Mouse (Mus musculus) adrenal gland (tissue): ENCODE measurements around the gene Zfp638.
"Not testable (repeated sequence)": the region's sequence is repeated elsewhere in the genome, so short reads cannot be mapped to it uniquely, and the experiment has no call there.

ENCODE experiments used
- intact Hi-C: fragments of 180-260 bp; cut with DNase I; formaldehyde crosslinking; loops from one replicate; pipeline ENCODE4 v1.15.1; 2025
- long read RNA-seq, 2 experiments: library from polyadenylated mRNA; unstranded; transcript quantifications; one replicate each; pipeline ENCODE4 v2.0.0; 2020; ENCODE audit warnings: borderline replicate concordance in 1 of 2; ENCODE audit not compliant: insufficient replicate concordance in 1 of 2

Gene Zfp638
- long read RNA-seq, experiment 1, partial matches to known transcripts: 11 of 23 reads
- long read RNA-seq, experiment 1, other reads (novel, unspliced or antisense): 10 of 23 reads
- long read RNA-seq, experiment 2, partial matches to known transcripts: 18 of 28 reads
- long read RNA-seq, experiment 2, other reads (novel, unspliced or antisense): 6 of 28 reads

DNA sequence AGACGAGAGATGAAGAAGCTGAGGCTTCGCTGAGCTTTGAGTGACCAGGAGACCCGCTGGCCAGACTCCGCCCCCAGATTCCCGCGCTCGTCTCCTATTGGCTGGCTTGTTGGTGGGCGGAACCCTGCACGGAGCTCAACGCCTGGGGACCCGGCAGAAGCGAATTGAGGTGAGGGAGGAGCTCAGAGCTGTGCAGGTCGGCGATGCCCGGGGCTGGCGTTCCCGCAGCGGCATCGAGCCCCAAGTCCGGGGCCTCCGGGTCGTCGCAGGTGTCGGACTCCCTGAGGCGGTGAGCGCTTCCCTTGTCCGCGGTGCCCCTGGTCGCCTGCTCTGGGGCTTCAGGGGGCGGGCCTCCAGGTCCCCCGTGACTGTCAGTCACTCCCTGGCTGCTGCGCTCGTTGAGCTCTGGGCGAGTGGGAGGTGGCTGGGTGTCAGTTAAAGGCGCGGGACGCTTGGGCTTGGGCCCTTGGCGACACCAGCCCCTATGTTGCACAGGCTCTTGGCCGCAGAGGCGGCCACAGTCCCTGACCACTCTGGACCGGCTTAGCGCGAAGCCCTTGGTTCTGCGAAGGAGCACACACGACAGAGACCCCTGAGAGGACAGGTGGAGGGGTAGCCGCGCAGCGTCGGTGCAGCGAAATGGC, at the start of gene Zfp638:
TSS of gene Zfp638 (plus strand) at position 156 of the 644 bp plus-strand sequence.
- intact Hi-C loops: no loop called here

DNA sequence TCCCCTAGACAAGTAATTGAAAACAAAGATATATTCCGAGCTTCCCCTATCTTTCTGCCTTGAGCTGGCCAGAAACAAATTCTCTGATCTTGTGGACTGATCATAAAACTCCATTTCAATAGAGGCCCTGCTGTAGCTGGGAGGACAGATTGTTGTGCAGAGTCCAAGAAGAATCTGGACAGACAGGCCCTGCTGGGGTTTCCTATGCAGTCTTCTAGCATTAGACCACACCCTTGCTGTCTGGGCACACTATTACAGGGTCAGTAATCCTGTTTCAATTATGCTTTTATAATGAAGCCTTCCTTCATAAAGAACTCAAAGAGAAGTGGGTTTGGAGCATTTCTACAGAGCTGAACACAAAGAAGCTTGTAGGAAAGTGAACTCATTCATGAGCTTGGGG, 47.9 kb upstream of the Zfp638 start:
- intact Hi-C loops: no loop called here

DNA sequence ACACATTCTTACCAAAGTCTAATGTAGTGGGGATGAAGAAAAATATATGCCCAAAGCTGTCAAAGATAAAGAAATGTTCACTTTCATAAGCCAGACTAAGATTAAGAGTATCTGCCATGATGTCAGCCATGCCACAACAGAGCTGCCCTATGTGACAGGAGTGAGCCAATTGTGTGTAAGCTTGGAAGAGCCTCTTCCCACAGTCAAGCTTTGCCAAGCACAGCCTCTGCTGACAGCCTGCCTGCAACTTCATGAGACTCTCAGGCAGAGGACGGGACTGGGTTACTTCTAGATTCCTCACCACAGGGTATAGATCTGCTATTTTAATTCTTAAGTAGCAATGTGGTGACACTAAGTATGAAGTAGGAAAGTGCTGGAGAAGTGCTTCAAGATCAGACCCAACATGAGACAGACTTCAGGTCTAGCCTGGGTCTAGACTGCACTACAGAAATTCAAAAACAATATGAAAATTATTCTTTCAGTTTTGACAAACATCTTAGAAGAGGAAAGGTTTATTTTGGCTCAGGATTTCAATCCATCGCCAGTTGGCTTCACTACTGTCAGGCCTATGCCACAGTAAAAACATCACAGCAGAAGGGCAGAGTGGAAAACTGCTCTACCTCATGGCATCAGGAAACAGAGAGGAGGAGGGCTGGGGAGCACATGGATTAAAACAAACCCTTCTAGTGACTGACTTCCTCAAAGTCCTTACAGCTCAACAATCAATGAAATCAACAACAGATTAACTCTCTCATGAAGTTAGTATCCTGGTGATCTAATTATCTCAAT, 46.0 kb upstream of the Zfp638 start:
- intact Hi-C loops: no loop called here

DNA sequence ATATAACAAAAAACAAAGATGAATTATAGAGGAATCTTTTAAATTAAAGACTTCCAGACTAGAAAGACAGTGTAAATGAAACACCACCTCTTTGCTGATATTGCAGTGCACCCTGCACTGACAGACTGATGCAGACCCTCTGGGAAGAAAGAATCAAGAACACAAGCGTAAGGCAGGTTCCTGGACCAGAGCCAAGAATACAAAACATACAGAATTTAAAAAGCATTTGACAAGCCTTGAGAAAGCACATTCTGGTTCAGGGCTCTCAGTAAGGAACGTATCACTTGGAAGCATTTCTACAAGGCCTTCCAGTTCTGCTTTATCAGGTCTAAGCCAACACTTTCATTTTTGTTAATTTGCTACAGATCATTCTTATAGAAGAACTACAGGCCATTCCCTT, 45.1 kb upstream of the Zfp638 start:
- intact Hi-C loops: no loop called here

DNA sequence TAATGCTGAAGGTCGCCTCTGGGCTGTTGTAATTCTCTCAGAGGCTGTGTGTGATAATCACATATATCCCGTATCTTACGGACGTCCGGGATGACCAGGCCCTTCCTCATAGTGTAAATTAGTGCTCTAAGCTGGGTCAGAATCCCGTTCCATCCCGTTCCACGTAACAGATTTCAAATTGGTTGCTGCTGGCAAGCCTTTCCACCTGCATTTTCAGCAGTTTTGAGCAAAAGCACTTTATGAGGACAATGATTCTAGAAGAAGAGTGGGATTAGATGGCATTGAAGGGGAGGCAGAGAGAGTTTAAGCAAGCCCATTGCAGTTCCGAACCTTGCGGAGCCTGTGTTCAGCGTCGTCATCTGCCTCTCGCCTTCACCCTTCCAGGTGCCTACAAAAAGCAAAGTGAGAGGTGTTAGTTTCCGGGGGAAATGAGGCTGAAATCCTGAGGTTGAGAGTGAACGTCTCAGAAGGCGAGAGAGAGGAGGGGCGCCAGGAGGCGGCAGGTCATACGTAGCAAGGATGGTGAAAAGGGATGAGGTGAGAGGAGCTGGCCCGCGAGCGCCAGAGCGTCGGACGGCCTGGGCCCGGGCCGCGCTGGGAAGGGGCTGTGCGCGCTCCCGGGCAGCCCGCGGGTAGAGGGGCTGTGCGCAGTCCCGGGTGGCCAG, 35.8 kb upstream of the Zfp638 start:
- intact Hi-C loops: no loop called here

DNA sequence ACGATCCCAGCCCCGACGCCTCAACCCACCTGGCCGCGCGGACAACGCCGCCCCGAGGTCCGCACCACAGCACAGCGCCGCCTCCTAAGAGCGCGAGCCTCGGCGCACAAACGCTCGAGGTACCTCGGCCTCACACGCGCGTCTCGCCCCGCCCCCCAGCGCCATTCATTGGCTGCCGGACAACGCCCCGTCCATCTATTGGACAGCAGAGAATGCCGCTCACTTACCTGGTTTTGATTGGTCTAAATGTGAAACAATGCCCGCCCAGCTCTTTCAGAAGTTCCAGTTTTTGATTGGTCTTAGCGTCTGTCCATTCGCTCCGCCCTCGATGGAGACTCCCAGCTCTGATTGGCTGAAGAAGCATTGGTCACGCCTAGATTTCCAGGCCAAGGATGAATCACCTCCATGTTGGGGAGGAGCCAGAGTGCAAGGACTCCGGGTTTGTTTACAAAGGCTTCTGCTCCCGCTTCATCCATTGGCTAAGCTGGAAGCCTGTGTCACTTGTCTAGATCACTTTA, 35.2 kb upstream of the Zfp638 start, which contains the start of gene Paip2b:
TSS of gene Paip2b (minus strand) at position 136 of the 518 bp plus-strand sequence.
- intact Hi-C loops: no loop called here

DNA sequence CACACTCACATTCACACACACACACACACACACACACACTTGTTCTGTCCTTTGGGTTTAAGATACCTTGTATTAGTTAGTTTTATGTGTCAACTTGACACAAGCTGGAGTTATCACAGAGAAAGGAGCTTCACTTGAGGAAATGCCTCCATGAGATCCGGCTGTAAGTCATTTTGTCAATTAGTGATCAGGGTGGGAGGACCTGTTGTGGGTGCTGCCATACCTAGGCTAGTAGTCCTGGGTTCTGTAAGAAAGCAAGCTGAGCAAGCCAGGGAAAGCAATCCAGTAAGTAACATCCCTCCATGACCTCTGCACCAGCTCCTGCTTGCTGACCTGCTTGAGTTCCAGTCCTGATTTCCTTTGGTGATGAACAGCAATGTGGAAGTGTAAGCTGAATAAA, 34.5 kb upstream of the Zfp638 start:
- intact Hi-C loops: not testable (repeated sequence)

DNA sequence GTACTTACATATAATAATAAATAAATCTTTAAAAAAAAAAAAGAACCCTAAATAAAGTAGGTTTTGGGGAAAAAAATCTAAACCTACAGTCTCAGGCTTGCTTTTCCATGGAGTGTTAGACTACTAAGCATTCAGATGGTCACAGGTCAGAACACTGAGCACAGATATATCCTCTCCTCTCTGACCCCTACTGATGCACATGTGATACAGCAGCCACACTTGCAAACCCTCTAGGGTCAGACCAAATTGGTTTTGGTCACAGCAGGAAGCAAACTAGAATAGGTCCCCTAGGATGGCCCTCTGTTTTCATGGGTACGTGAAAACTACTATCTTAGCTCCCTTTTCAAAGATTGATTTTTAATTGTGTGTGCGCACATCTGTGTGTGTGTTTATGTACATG, 30.1 kb upstream of the Zfp638 start:
- intact Hi-C loops: no loop called here

DNA sequence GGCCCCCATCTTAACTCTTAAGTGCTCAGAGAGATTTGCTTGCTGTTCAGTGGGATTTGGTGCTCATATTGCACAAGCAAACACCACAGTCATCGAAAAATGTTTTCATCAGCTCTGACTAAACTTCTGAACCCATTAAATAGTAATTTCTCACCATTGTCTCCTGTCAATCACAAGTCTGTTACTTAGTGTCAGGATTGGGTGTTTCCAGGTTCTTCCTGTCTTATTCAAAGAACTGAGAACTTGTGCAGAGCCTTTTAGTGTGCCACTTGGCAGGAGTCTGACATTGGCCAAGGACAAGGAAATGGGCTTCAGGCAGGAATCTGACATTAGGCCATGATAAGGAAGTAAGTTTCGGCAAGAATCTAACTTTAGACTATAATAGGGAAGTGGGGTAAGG, 28.9 kb upstream of the Zfp638 start:
- intact Hi-C loops: no loop called here

DNA sequence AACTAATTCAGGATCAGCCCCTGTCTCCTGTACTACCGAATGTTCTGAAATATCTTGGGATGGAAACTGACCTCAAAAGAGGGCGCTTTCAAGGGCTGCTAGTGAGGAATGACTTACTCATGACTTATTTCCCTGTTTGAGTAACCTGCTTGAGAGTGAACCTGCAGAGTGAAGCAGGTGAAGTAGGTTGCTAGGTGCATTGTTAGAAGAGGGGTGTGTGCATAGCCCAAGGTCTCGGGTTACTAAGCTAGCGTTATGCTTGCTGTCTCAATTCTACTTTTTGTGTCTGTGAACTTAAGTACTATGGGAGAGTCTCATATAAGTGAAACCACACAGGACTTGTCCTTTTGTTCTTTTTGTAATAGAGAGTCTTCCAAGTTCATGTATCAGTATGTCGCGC, 26.8 kb upstream of the Zfp638 start:
- intact Hi-C loops: no loop called here

DNA sequence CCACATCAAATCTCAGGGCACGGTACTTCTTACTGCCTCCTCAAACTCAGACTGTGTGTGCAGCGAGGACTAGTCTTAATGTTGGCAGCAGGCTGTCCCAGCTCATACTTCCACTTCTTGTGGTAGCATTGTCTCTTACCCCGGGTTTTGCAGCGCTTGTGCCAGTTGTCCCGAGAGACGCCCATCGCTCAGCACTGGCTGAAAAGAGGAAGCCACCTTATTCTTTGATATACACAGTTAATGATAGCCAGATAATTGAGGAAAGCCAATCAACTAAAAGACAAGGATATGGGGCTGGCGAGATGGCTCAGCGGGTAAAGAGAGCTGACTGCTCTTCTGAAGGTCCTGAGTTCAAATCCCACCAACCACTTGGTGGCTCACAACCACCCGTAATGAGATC, 22.0 kb upstream of the Zfp638 start:
- intact Hi-C loops: no loop called here

DNA sequence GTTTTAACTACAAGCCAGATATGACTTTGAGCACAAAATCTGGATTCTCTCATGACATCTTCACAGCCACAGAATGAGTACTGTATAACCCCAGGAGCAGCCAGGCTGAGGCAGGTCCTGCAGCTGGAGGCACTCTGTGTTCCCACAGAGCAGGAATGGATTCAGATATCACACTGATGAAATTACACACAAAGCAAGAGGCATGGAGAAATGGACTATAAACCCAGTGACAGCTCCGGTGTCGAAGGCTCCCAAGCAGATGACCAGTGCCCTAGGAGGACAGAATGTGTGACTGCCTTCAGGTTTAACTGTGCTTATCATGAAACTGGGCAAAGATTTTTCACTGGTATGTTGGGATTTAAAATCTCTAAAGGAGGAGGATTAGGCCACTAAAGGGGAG, 20.8 kb upstream of the Zfp638 start:
- intact Hi-C loops: no loop called here

DNA sequence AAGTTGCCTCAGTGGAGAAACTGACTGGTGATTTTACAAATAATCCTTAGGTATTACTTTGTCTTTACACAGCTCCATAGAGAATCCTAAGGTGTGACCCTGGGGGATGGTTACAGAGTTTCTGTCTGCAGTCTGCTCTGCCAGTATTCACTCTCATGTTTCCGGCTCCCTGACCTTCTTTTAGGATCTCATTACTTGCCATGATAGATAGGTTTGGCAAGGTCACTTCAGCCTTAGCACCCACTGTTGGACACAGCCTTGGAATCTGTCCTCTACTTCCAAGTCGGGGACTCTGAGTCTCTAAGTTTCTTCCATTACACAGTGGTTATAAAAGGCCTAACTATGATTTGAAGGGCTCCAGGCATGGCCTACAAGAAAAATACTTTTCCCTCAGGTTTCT, 17.5 kb upstream of the Zfp638 start:
- intact Hi-C loops: no loop called here

DNA sequence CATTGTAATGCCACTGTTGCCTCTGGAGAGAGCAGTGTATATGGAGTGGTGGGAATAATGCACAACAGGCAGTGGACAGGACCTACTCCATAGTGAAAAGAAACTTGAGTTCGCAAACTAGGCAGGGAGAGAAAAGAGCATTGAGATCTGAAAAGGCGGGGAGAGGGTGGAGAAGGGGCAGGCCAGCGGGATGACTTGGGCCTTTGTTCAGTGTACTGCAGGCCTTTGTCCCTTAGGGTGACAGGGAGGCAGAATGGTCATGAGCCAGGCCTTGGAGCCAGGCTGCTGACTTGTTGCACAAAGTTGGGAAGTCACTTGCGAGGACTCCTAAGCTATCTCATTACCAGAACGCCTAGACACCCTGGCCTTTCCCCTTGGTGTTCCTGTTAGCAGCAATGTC, 9.4 kb upstream of the Zfp638 start:
- intact Hi-C loops: no loop called here

DNA sequence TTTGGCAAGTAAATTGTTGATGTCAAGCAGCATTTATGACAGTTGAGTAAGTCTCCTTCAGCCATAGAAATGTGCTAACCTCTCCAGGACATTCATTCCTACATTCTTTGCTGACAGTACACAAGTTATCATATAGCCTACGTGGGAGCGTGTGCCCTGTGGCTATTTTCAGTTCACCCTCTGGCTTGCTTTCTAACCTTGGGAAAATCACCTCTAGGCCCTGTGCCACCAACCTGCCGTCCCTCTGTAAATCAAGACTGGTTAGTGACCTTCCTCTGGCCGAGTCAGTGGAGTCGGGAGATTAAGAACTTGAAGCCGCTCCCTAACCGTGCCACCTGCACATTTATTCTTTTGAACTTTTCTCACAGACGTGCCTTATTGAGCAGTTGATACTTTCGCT, 6.9 kb upstream of the Zfp638 start:
- intact Hi-C loops: no loop called here

DNA sequence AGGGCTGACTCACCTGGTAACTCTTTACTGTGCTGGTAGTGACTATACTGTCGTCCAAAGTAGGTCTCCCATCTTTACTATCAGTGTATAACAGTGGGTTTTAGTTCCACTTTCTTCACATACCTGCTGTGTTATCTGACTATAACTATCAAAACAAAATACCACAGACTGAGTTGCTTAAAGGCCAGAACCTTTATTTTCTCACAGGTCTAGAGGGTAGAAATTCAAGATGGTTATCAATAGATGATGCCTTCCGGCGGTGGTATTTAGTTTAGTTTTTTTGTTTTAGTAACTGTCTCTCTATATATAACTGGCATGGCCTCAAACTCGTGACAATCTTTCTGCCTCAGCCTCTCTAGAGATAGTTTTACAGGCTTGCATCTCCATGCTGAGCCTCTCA, 3.4 kb upstream of the Zfp638 start:
- intact Hi-C loops: no loop called here

DNA sequence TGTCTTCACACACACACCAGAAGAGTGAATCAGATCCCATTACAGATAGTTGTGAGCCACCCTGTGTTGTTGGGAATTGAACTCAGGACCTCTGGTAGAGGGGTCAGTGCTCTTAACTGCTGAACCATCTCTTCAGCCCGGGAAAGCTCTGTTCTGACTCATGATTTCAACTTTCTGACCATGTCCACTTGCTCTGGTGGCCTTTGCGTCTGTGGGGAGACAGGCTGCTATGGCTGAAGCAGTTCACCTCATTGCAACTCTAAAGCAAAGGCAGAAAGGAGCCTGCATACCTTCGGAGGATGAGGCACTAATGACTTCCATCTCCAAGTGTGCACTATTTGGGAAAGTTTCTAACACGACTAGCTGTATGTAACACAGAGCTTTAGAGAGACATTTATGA, 486 bp upstream of the Zfp638 start:
- intact Hi-C loops: no loop called here

DNA sequence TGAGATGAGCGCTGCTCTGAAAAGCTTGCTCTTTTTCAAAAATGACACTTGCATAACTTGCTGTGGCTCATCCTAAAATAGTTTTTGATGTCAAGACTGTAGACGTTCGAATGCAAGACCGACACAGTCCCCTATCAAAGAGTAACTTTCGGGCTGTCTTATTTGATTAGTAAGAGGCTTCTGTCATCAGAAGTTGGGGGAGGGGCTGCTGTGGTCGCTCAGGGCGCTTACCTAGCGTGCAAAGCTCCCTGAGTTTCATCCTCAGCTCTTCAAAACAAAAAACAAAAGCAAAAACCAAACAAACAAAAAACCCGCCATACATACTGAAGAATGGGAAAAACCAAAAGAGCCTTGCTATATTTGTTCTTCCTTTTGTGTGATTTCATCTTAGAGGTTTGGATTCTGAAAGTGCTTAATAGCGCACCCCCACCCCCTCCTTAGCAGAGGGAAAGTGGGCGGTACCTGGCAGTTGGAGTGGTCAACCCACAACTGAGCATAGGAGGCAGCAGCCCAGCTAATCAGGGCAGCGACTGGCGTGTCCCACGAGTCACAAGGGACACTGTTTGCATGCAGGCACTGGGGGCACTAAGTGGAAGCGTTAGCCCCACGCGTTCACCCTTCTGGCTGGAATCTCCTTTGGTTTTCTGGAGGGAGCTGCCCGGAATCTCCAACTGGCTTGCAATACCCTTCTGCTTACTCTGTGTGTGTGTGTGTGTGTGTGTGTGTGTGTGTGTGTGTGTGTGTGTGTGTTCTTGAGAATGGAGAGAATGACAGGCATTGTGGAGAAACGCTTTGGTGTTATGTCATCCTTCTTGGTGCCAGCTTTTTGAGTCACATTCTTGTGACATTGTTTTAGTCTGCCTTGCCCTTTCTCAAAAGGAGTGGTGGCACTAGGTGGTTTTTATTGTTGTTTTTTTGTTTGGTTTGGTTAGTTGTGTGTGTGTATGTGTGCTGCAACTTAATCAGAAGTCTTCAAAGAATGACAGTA, 983 bp downstream of the Zfp638 start:
- intact Hi-C loops: no loop called here

DNA sequence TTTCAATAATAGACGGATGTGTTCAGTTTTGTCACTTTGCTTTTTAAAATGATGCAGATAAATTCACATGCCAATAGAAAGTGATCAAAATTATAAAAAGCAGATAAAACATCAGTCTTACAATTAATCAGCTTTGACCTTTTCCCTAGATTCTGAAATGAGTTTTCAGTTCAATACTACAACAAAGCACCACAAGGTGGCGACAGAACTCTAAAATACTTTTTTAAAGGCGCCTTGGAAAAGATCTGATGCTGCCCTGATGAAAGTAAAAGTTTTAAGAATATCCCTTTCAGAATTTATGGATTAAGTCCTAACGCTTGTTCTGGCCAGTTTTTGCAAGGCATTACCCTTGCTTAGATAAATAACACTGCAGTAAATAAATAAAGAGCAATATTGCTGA, 12.9 kb downstream of the Zfp638 start:
- intact Hi-C loops: loop anchor here (2.0 to 5.0 kb wide), 2 partner anchors 32 to 181 kb away; no protein-coding TSS in a partner anchor

DNA sequence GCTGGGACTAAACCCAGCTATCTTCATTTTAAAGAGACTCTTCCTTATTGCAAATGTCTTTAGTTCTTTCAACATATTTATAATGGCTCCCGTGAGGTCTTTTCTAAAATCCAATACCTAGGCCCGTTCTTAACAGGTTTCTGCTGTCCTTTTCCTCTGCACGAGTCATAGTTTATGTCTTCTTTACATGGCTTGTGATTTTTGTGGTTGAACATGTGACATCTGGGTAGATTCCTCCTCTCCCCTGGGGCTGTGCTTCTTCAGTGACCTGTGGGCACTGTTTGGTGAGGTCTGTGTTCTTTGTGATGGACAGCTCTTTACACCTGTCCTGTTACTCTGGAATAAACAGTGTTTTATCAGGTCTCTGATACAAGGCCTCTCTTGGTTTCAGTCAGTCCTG, 19.9 kb downstream of the Zfp638 start:
- intact Hi-C loops: no loop called here

DNA sequence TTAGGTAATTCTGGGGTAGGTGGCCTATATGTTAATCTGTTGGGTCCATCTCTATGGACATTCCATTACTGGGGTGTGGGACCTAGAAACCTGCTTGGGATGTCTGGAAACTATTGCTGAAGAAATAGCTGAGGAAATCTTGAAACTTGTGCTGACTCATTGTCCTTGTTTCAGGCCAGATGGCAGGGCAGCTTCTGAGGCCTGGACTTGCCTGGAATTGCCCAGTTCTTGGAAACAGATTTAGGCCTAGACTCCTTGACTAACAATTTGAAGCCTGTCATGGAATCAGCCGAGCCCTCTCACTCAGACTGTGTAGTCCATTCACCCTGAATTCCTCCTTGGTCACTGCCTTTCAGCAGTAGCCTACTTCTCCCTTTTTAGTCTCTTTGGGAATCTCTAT, 21.9 kb downstream of the Zfp638 start:
- intact Hi-C loops: no loop called here
